Mouse (Mus musculus) embryo, embryonic 11 days (tissue): Measurements from ENCODE around the gene 4930404N11Rik.
A peak's percentile ranks its signal among the peaks of the same experiment; 100 is the strongest.

Experiments
- DNase-seq: peaks from one replicate; pipeline ENCODE4 v3.0.0-alpha.2; 2015

The 4930404N11Rik gene

GRCm38 (mm10) chr10:81401521-81402226 is 36.1 kb upstream of the 4930404N11Rik start:
- DNase-seq, result peak; percentile 91

DNA sequence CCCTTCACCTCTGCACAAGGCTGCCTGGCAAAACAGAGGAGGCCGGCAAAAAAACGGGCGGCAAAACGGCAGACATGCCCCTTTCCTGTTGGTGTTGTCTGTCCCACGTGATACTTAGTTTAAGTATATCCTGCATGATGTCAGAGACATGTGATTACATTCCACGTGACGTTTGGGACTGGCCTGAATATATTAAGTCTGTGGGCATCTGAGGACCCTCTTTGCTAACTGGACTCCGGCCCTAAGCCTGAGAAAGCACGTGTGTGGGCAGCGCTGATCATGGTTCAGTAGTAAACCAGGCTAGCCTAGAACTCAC is 35.5 kb upstream of the 4930404N11Rik start:
- peak; percentile 63 for DNase-seq

- no peak for DNase-seq
Observed at GRCm38 (mm10) chr10:81400371-81401204, 35.0 kb upstream of the 4930404N11Rik start.

GRCm38 (mm10) chr10:81399798-81400308 is 34.2 kb upstream of the 4930404N11Rik start:
- DNase-seq, result no peak

DNA sequence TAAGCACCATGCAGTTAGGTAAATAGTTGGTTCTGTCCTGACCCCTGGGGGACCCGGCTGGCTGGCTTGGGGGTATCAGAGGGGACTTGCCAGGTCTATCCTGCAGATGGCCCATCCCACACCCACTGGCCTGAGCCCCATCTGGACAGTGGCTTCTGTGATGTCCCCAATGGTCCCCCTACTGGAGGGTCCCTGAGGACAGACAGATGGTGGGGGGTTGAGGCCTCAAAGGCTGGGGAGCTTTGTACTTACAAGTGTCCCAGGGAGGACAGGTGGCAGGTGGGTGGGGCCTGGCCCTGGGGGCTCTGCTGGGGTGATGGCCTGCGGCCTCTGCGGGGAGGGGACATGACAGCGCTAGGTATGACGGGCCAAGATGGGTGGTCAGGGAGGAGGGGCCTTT is 33.7 kb upstream of the 4930404N11Rik start:
- no peak for DNase-seq

DNA sequence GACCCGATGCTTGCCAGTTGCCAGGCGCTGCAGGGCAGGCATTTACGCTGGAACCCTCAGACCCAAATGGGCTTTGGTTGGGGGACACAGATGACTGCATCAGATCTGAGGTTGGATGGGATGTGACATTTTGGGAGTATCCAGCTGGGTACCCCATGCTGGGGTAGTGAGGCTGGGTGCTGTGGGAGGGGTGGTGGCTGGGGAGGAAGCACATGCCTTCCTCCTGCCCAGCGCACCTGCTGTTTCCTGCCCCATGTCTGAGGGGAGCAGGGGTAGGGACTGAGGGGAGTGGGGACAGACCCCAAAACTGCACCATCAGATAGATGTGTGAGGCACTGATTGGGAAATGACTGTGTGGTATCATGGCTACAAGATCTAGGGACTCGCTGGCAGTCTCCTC is 31.1 kb upstream of the 4930404N11Rik start:
- DNase-seq, result no peak

GRCm38 (mm10) chr10:81395865-81396264 is 30.2 kb upstream of the 4930404N11Rik start:
- DNase-seq, result no peak

GRCm38 (mm10) chr10:81395127-81395526 is 29.5 kb upstream of the 4930404N11Rik start:
- peak; percentile 79 for DNase-seq

GRCm38 (mm10) chr10:81393456-81394063 is 27.9 kb upstream of the 4930404N11Rik start:
- DNase-seq, result no peak

GRCm38 (mm10) chr10:81392781-81393185 is 27.2 kb upstream of the 4930404N11Rik start, which contains the start of gene Smim24:
Gene Smim24 (plus strand): TSS chr10:81393051.
- DNase-seq, result no peak

DNA sequence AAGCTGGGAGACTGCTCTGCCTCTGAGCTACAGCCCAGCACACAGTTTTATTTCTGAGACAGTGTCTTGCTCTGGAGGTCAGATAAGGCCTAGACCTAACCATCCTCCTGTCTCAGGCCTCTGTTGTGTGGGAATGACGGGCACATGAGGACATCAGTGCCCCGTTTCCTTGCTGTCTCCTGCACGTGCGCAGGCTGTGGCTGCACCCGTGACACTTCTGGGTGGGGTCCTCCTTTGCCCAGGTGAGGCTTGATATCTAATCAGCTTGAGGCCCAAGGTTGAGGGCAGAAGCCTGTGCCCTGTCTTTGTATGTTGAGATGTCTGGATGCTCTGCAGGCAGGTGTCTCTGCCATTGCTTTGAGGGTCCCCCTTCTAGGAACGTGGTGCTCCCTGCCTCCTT is 26.7 kb upstream of the 4930404N11Rik start:
- no peak for DNase-seq

GRCm38 (mm10) chr10:81390678-81390965 is 25.0 kb upstream of the 4930404N11Rik start:
- DNase-seq, result no peak

DNA sequence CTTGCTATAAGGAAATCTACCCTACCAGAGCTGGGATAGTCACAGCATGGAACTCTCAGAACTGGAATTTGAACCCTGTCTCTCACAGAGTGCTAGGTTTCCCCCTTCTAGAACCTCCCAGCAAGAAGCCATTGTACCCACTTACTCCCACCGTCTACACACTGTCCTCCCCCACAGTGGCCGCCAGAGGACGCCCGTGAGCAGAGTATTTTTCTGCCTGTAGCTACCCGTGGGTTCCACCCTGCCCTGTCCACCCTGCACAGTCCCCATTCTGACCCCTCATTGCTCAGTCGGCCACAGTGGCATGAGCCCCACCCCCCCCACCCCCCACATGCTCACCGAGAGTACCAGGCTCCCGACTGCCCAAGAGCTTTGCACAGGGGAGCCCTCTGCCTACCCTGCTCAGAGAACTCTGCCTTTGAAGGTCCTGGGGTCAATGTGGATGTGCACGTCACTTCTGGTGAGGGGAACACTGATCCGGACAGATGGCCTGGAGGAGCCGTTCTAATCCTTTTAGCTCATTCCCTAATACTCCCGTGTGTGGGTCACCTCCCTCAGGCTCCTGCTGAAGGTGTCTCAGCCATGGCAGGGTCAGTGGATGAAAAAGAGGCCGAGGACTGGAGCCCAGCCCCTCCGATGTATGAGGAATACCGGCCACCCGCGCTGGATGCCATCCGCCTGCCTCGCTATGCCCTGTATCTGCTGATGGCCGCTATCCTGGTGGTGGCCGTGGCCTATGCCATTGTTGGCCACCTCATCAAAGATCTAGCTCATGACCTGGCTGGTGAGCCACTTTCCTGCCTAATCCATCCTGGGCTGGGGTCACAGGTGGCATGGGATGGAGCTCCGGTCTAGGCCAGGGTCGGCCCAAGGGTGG is 24.4 kb upstream of the 4930404N11Rik start:
- no peak for DNase-seq

GRCm38 (mm10) chr10:81389373-81389772 is 23.8 kb upstream of the 4930404N11Rik start:
- DNase-seq, result no peak

GRCm38 (mm10) chr10:81388505-81389055 is 23.0 kb upstream of the 4930404N11Rik start, which contains the start of gene Gm48552:
Gene Gm48552 (plus strand): TSS chr10:81389005.
- no peak for DNase-seq

DNA sequence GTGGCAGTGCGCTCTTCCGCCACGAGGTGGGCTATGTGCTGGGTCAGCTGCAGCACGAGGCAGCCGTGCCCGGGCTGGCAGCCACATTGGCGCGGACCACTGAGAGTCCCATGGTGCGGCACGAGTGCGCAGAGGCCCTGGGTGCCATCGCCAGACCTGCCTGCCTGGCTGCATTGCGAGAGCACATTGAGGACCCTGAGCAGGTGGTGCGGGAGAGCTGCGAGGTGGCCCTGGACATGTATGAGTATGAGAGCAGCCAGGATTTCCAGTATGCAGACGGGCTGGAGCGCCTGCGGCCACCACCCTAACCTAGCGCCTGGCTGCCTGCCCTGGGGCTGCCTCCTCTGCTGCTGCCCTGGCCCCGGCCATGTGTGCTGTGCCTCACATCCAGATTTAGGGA is 22.1 kb upstream of the 4930404N11Rik start:
- DNase-seq, result no peak

- no peak for DNase-seq
Observed at GRCm38 (mm10) chr10:81385603-81386306, 20.1 kb upstream of the 4930404N11Rik start.

- DNase-seq, result no peak
Observed at GRCm38 (mm10) chr10:81384605-81384982, 19.0 kb upstream of the 4930404N11Rik start.

GRCm38 (mm10) chr10:81383802-81384604 is 18.4 kb upstream of the 4930404N11Rik start, which contains the start of the genes Dohh and Gm48551:
Gene Dohh (plus strand): TSS chr10:81384428.
Gene Gm48551 (plus strand): TSS chr10:81384466.
- peak; percentile 99 for DNase-seq

- DNase-seq, result no peak
Observed at GRCm38 (mm10) chr10:81382039-81382438, 16.4 kb upstream of the 4930404N11Rik start.
